ENCODE assay signal across 34 mouse cellular contexts in genomic region chr10:10429635-10430034, GRCm38 (mm10). TPM values are rescaled to one million over a fixed set of nuclear protein-coding genes. Genes with fewer than 3 reads are reported as not detected.
DNase-seq lines count a peak whose midpoint lies in the region; ATAC-seq and TF ChIP-seq lines count a peak whose summit lies in the region.
"Had no signal": no experiment of that assay in that cellular context is flagged by ENCODE, and none has a peak within 500 bp of the region (broad histone marks: within the 10 kb centered on the region; RNA-seq: fewer than 3 reads in every experiment).

No protein-coding gene starts in this region.

- TF ChIP-seq POLR2A in small intestine, adult 2 months (IDR thresholded peaks at IDR 0.05; ENCODE audit: low read depth, low read length), result no peak

- H3K4me1 ChIP-seq in kidney, postnatal 0 days (replicated peaks; ENCODE audit: insufficient read depth, low read length), result no peaks in the 10 kb centered on the region
- no peaks in the 10 kb centered on the region for H3K4me1 ChIP-seq in brown adipose tissue, adult 24 weeks (ENCODE audit: control insufficient read depth, insufficient read depth, insufficient read length, low read length)
- H3K4me1 ChIP-seq in small intestine, adult 2 months (ENCODE audit: control insufficient read depth, insufficient read depth, insufficient read length, low read length), result no peaks in the 10 kb centered on the region
- H3K4me1 ChIP-seq: heart, embryonic 13.5 days; hindbrain, embryonic 10.5 days; intestine, embryonic 15.5 days; liver, embryonic 13.5 days; lung, embryonic 15.5 days; neural tube, embryonic 15.5 days had no signal

- no peaks in the 10 kb centered on the region for H3K79me2 ChIP-seq in macrophage (ENCODE audit: inconsistent target)

- no peak overlapping the region for H3K9ac ChIP-seq in kidney, postnatal 0 days (ENCODE audit: low read depth, low read length)
- H3K9ac ChIP-seq: heart, embryonic 13.5 days; intestine, embryonic 15.5 days; liver, embryonic 13.5 days; lung, embryonic 15.5 days; neural tube, embryonic 15.5 days had no signal

- H3K4me3 ChIP-seq in kidney, postnatal 0 days (replicated peaks; ENCODE audit: low read depth, low read length), result no peak overlapping the region
- no peak overlapping the region for H3K4me3 ChIP-seq in brown adipose tissue, adult 24 weeks (ENCODE audit: insufficient read depth, low read depth, low read length)
- H3K4me3 ChIP-seq in macrophage (ENCODE audit: inconsistent target), result no peak overlapping the region
- no peak overlapping the region for H3K4me3 ChIP-seq in small intestine, adult 2 months (ENCODE audit: low read depth, low read length)
- H3K4me3 ChIP-seq: erythroblast, embryonic 14.5 days; gastrocnemius, adult 2 months; heart, adult 2 months; heart, embryonic 13.5 days; hindbrain, embryonic 10.5 days; intestine, embryonic 15.5 days; liver, embryonic 13.5 days; lung, embryonic 15.5 days; neural tube, embryonic 15.5 days had no signal

- peak; percentile 38 for DNase-seq in kidney, postnatal 0 days (ENCODE audit: low spot score)
- DNase-seq in kidney, postnatal 14 days, result no peak
- no peak for DNase-seq in cerebellum, adult 11-12 months
- DNase-seq in left cerebral cortex, postnatal 10 days (ENCODE audit: extremely low spot score in 1 of 2, low spot score in 2 of 2), result no peak
- DNase-seq: adrenal gland, adult 2 months; adrenal gland, postnatal 36 days; cerebellum, adult 18-20 months; cerebellum, postnatal 10 days; gastrocnemius, adult 2 months; gastrocnemius, postnatal 36 days; heart, adult 2 months; heart, postnatal 10 days; kidney, adult 2 months; layer of hippocampus, adult 9-11 months; liver, embryonic 13.5 days; midbrain, embryonic 14.5 days; retina, postnatal 1 day; right cerebral cortex, postnatal 14 days; thymus, postnatal 36 days had no signal

- H3K9me3 ChIP-seq in kidney, postnatal 0 days (replicated peaks; ENCODE audit: low read length), result no peaks in the 10 kb centered on the region
- H3K9me3 ChIP-seq: heart, embryonic 13.5 days; hindbrain, embryonic 10.5 days; intestine, embryonic 15.5 days; liver, embryonic 13.5 days; lung, embryonic 15.5 days; neural tube, embryonic 15.5 days had no signal

- no peaks in the 10 kb centered on the region for H3K27me3 ChIP-seq in kidney, postnatal 0 days (ENCODE audit: insufficient read depth, low read length)
- H3K27me3 ChIP-seq in small intestine, adult 2 months (ENCODE audit: control insufficient read depth, insufficient read depth, low read length), result no peaks in the 10 kb centered on the region
- H3K27me3 ChIP-seq: CH12.LX; heart, embryonic 13.5 days; intestine, embryonic 15.5 days; liver, embryonic 13.5 days; lung, embryonic 15.5 days; neural tube, embryonic 15.5 days had no signal

- ATAC-seq in kidney, postnatal 0 days (replicated peaks; ENCODE audit: low FRiP score, low read depth), result no peak
- ATAC-seq: activated CD4-positive, CD25-positive, alpha-beta regulatory T cell, adult 4 months; forebrain, embryonic 16.5 days; hindbrain, embryonic 16.5 days; intestine, embryonic 15.5 days had no signal

- intact Hi-C loops in left cerebral cortex, postnatal 10 days (cut with DNase I), result no loop called here

- no peaks in the 10 kb centered on the region for H3K36me3 ChIP-seq in kidney, postnatal 0 days (ENCODE audit: insufficient read depth, low read length)
- no peaks in the 10 kb centered on the region for H3K36me3 ChIP-seq in macrophage (ENCODE audit: inconsistent target)
- H3K36me3 ChIP-seq in small intestine, adult 2 months (ENCODE audit: control insufficient read depth, insufficient read depth, low read length), result no peaks in the 10 kb centered on the region
- H3K36me3 ChIP-seq: heart, embryonic 13.5 days; hindbrain, embryonic 10.5 days; intestine, embryonic 15.5 days; liver, embryonic 13.5 days; lung, embryonic 15.5 days; neural tube, embryonic 15.5 days had no signal

- no peak overlapping the region for H3K27ac ChIP-seq in kidney, postnatal 0 days
- H3K27ac ChIP-seq in brown adipose tissue, adult 24 weeks (replicated peaks; ENCODE audit: low read depth, low read length), result peak overlapping the region; percentile 11; the same call in 1 of the 2 replicates
- H3K27ac ChIP-seq in macrophage, result peak overlapping the region; percentile 87
- peak overlapping the region; percentile 59; the same call in 1 of the 2 replicates for H3K27ac ChIP-seq in small intestine, adult 2 months (ENCODE audit: insufficient read depth, low read depth, low read length)
- H3K27ac ChIP-seq: gastrocnemius, adult 2 months; heart, adult 2 months; heart, embryonic 13.5 days; hindbrain, embryonic 10.5 days; intestine, embryonic 15.5 days; liver, embryonic 13.5 days; lung, embryonic 15.5 days; neural tube, embryonic 15.5 days had no signal

- no peak for TF ChIP-seq CTCF in kidney, postnatal 0 days (IDR thresholded peaks at IDR 0.05; ENCODE audit: low read depth)
- no peak for TF ChIP-seq CTCF in small intestine, adult 2 months (IDR thresholded peaks at IDR 0.05; ENCODE audit: extremely low read depth, insufficient read length, insufficient replicate concordance, low read depth, low read length)

- WGBS in kidney, postnatal 0 days, result 63% methylated on average over 5 of the region's 5 CpGs
- 29% methylated on average over 5 of the region's 5 CpGs for WGBS in macrophage (ENCODE audit: missing documents)
- 66% methylated on average over 5 of the region's 5 CpGs for WGBS in small intestine, adult 2 months

- no peak overlapping the region for H3K4me2 ChIP-seq in kidney, postnatal 0 days (ENCODE audit: low read length)
- H3K4me2 ChIP-seq: heart, embryonic 13.5 days; intestine, embryonic 15.5 days; liver, embryonic 13.5 days; lung, embryonic 15.5 days; neural tube, embryonic 15.5 days had no signal

RNA-seq across cellular contexts. Expression of gene Adgb, which starts 42.5 kb away (rescaled TPM):
- 0.04 and 0.06 TPM in 2 replicates for polyA plus RNA-seq in kidney, postnatal 0 days (2015; fragmentation: Nextera tagmentation; extraction: Ambion mirVana)
- polyA plus RNA-seq in brown adipose tissue, adult 24 weeks (2012; ENCODE audit: insufficient read depth, insufficient read length, missing spikeins), result not detected in 2 replicates
- total RNA-seq in macrophage (2018; cell fraction: chromatin; rRNA removed), result 10 to 100 TPM in 15 of 26 experiments, 1 to 10 TPM in 11; 1.7 to 48.7 (median 12.3) TPM
- total RNA-seq in macrophage (2018; cell fraction: cytosol; rRNA removed), result 1 to 10 TPM in 13 of 26 experiments, under 1 TPM in 13; 0.12 to 3.1 (median 0.92) TPM
- total RNA-seq in macrophage (2018; cell fraction: nucleus; rRNA removed), result 10 to 100 TPM in 13 of 26 experiments, 1 to 10 TPM in 13; 1.3 to 26.0 (median 9.2) TPM
- 0.26 to 1.7 TPM (median 0.28 TPM) in 3 replicates for polyA plus RNA-seq in macrophage (2018)
- polyA plus RNA-seq in small intestine, adult 2 months (2012; rRNA removed), result 0.01 TPM in 1 of 2 replicates, not detected in the other
- under 1 TPM; 0.12 to 0.47 TPM for total RNA-seq in left cerebral cortex, postnatal 10 days (2021)
- total RNA-seq: CH12.LX; ES-E14; gastrocnemius, adult 2 months; heart, postnatal 10 days had no signal
- polyA plus RNA-seq: C2C12; erythroblast, embryonic 14.5 days had no signal
